Mouse (Mus musculus) splenic B cell, adult 2 months (primary cell): ENCODE results near the gene Cox5a.

ENCODE experiments used
- DNase-seq: peaks from one replicate; pipeline ENCODE4 v3.0.0-alpha.2; 2011; ENCODE audit warnings: low read depth, low spot score
- H3K27me3 ChIP-seq: 2 replicates; pipeline ENCODE4 v1.6.1; 2012; ENCODE audit warnings: mild to moderate bottlenecking, low read length, moderate library complexity, mixed read lengths; ENCODE audit not compliant: control insufficient read depth, poor library complexity, insufficient read depth, severe bottlenecking
- H3K36me3 ChIP-seq: 2 replicates; pipeline ENCODE4 v1.6.1; 2012; ENCODE audit warnings: mild to moderate bottlenecking, low read length, moderate library complexity, mixed read lengths; ENCODE audit not compliant: control insufficient read depth, poor library complexity, insufficient read depth, severe bottlenecking

Cox5a gene

GRCm38 (mm10) chr9:57521056-57521911 is at the start of gene Cox5a:
TSS of gene Cox5a (plus strand) at chr9:57521274.
- peak; percentile 94 for DNase-seq
- H3K27me3 ChIP-seq: no peaks in the 10 kb centered on the region
- no peaks in the 10 kb centered on the region for H3K36me3 ChIP-seq

GRCm38 (mm10) chr9:57485774-57486173 is 35.3 kb upstream of the Cox5a start:
- DNase-seq: peak; percentile 87
- H3K36me3 ChIP-seq: no peaks in the 10 kb centered on the region
- no peaks in the 10 kb centered on the region for H3K27me3 ChIP-seq

GRCm38 (mm10) chr9:57487807-57488206 is 33.3 kb upstream of the Cox5a start:
- DNase-seq: no peak
- Histone ChIP-seq H3K27me3 (no peaks in the 10 kb centered on the region), H3K36me3 (no peaks in the 10 kb centered on the region)

GRCm38 (mm10) chr9:57493532-57493931 is 27.5 kb upstream of the Cox5a start:
- no peak for DNase-seq
- no peaks in the 10 kb centered on the region for H3K36me3 ChIP-seq
- no peaks in the 10 kb centered on the region for H3K27me3 ChIP-seq

GRCm38 (mm10) chr9:57494970-57495369 is 26.1 kb upstream of the Cox5a start:
- no peak for DNase-seq
- H3K27me3 ChIP-seq: no peaks in the 10 kb centered on the region
- no peaks in the 10 kb centered on the region for H3K36me3 ChIP-seq

- H3K27me3 ChIP-seq: no peaks in the 10 kb centered on the region
- DNase-seq: no peak
- no peaks in the 10 kb centered on the region for H3K36me3 ChIP-seq
These were observed 23.8 kb upstream of the Cox5a start for GRCm38 (mm10) chr9:57497236-57497635.

GRCm38 (mm10) chr9:57498536-57498935 is 22.5 kb upstream of the Cox5a start:
- Histone ChIP-seq H3K27me3 (no peaks in the 10 kb centered on the region), H3K36me3 (no peaks in the 10 kb centered on the region)
- DNase-seq: no peak

- H3K27me3 ChIP-seq: peaks cover 2% of the 10 kb centered on the region; the same call in 1 of the 2 replicates
- DNase-seq: no peak
- no peaks in the 10 kb centered on the region for H3K36me3 ChIP-seq
These were observed 19.6 kb upstream of the Cox5a start for GRCm38 (mm10) chr9:57501452-57501851.

- no peak for DNase-seq
- peaks cover 2% of the 10 kb centered on the region; the same call in 1 of the 2 replicates for H3K27me3 ChIP-seq
- H3K36me3 ChIP-seq: no peaks in the 10 kb centered on the region
These were observed 19.2 kb upstream of the Cox5a start for GRCm38 (mm10) chr9:57501861-57502260.

- DNase-seq: no peak
- Histone ChIP-seq H3K36me3 (no peaks in the 10 kb centered on the region), H3K27me3 (peaks cover 2% of the 10 kb centered on the region; the same call in 1 of the 2 replicates)
These were observed 18.0 kb upstream of the Cox5a start for GRCm38 (mm10) chr9:57502911-57503621.

- DNase-seq: no peak
- H3K27me3 ChIP-seq: peaks cover 2% of the 10 kb centered on the region; the same call in 1 of the 2 replicates
- no peaks in the 10 kb centered on the region for H3K36me3 ChIP-seq
These were observed 17.3 kb upstream of the Cox5a start, which contains the start of gene Rpp25 for GRCm38 (mm10) chr9:57503622-57504380. TSS of gene Rpp25 (plus strand) at chr9:57504026.

GRCm38 (mm10) chr9:57504381-57504700 is 16.7 kb upstream of the Cox5a start:
- peak; percentile 78 for DNase-seq
- H3K36me3 ChIP-seq: no peaks in the 10 kb centered on the region
- peaks cover 2% of the 10 kb centered on the region; the same call in 1 of the 2 replicates for H3K27me3 ChIP-seq

- H3K36me3 ChIP-seq: no peaks in the 10 kb centered on the region
- DNase-seq: no peak
- H3K27me3 ChIP-seq: peaks cover 2% of the 10 kb centered on the region; the same call in 1 of the 2 replicates
These were observed 16.2 kb upstream of the Cox5a start for GRCm38 (mm10) chr9:57504891-57505290.

- DNase-seq: no peak
- peaks cover 2% of the 10 kb centered on the region; the same call in 1 of the 2 replicates for H3K27me3 ChIP-seq
- H3K36me3 ChIP-seq: no peaks in the 10 kb centered on the region
These were observed 15.4 kb upstream of the Cox5a start for GRCm38 (mm10) chr9:57505700-57506099.
